Mouse (Mus musculus): Measurements from ENCODE around the gene Pcdh9.

GRCm38 (mm10) chr14:93075761-93076160 is 814.7 kb downstream of the Pcdh9 start:
- TF ChIP-seq CTCF (IDR thresholded peaks at IDR 0.05; ENCODE audit: low read depth, low read length): no peak
- no peak for TF ChIP-seq POLR2AphosphoS5 (IDR thresholded peaks at IDR 0.05; ENCODE audit: insufficient replicate concordance, low read depth, low read length)
- TF ChIP-seq GATA2 (IDR thresholded peaks at IDR 0.05; ENCODE audit: borderline replicate concordance, low read depth, low read length): no peak
- no peak for TF ChIP-seq GATA1 (IDR thresholded peaks at IDR 0.05; ENCODE audit: borderline replicate concordance, low read length)

Measured in G1E (cell line).